Mouse (Mus musculus) CD4-positive, CD25-positive, alpha-beta regulatory T cell, adult 2 months (primary cell): ENCODE data around the gene Eps15l1.

Source experiments
- DNase-seq: peaks from one replicate; pipeline ENCODE4 v3.0.0-alpha.2; 2012; ENCODE audit warnings: low read depth, low spot score

Eps15l1 gene

DNA sequence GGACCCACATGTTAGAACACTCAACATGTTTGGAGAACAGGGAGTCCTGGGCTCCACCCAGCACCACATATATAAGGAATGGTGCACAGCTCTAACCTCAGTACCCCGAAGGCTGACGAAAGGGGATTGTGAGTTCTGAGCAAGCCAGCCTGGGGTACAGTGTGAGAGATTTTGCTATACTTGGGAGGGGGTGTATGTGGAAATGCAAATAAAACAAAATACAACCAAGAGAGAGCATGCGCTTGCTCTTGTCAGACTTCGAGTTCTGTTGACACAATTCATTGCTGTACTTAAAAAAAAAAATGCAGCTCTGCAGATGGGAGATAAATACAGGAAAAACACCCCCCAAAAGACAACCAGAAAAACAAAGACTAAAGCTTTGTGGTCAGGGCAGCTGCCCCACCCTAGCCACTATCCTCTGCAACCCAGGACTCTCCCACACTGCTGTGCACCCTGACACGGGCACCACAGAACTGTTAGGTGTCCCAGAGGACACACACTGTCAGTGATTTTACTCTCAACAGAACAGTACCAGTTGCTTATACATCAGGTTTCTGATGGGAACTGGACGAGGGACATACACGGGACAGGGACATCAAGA lies 69.8 kb downstream of the Eps15l1 start:
- DNase-seq: peak; percentile 49

DNA sequence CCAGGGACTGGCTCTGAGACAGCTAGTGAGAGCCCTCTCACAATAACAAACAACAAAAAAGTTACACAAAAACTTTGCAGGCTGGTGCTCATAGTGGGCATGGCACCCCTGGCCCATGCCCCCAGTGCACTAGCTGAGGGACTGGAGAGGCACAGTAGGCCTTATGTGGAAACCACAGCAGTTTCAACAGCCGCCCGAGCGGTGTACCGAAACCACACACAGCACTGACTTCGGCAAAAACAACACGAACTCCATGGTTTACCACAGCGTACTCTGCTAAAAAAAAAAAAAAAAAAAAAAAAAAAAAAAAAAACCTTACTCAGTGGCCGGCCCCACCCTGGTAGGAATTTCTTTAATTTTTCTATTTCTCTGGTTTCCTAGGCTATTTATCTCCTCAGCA lies 70.5 kb downstream of the Eps15l1 start:
- DNase-seq: peak; percentile 87

DNA sequence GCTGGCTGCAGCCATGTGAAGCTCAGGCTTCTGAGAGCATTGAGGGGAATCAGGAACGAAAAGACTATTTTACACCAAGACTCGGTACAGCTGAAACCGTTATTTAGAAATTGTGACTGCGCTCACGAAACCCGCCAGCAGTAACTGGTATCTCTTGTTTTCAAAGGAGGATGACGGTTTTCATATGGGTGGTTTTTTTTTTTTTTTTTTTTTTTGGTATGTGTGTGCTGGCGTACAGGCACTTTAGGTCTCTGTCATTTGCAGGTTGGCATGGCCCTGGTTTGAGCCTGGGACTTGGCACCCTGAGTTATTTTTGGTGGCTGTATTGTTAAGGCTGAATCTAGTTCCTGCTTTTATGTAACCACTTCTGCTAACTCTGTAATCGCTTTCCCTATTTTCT lies 71.4 kb downstream of the Eps15l1 start:
- peak; percentile 66 for DNase-seq

DNA sequence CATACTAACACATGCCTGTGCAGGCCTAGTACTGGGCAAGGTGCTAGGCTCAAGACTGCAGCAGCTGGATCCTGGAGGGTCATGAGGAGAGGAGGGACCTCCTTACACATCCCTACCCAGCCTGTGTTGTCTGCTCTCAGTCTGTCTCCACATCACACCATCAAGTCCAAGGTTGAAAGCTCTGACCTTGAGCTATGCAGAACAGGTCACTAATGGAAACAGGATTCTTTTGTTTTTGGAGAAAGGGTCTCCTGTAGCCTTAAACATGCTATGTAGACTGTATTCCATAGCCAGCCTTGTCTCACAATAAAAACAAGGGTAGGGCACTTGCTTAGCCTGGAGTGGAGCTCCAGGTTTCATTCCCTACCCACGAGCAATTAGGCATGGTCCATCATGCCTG lies 72.3 kb downstream of the Eps15l1 start:
- no peak for DNase-seq

DNA sequence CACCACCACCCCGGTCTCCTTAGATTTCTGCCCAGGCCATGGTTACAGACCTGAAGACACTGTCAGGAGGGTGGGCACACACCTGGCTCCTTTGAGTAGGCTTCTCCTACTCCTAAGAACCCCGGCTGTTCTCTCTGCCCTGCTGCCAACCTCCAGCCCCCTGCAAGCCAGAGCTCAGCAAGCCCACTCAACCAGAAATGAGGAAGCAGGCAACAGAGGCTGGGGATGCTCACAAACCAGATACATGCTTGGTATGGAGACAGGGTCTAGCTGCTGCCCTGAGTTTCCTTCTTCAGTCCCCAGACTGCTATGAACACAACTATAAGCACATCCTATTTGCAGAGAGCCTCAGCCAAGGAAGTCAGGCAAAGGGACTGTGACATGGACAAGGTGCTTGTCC lies 73.1 kb downstream of the Eps15l1 start:
- no peak for DNase-seq

DNA sequence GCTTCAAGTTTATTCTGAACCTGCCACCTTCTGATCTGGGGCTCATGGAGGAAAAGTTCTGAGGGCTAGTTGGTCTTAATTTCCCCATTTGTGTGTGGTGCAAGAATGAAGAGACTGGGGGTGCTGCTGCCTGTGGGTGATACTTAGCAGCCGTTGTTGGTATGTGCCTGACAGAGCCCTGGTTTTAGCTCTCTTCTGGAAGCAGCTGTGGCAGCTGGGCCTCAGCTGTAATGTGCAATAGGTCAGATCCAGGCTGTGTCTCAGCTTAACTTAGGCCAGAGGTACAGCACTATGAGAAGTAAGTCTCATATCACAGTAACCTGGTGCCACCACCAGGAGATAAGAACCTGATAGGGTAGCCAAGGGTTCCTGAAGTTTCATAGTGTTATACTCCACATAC lies 73.7 kb downstream of the Eps15l1 start:
- no peak for DNase-seq

DNA sequence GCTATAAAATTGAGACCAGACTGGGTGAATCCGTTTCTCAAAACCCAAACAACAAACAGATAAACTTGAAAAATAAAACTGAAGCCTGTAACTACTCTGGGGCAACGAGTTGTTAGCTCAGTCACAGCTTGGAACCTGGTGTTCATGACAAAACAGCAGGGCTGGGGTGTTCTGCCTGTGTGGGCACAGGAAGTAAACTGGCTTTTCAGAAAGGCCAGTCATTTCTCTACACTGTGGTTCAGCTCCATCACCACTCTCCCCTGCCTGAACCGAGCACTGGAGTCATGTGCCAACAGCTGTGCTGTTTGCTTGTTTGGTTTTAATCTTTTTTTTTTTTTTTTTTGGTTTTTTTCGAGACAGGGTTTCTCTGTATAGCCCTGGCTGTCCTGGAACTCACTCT lies 77.5 kb downstream of the Eps15l1 start:
- DNase-seq: peak; percentile 76

DNA sequence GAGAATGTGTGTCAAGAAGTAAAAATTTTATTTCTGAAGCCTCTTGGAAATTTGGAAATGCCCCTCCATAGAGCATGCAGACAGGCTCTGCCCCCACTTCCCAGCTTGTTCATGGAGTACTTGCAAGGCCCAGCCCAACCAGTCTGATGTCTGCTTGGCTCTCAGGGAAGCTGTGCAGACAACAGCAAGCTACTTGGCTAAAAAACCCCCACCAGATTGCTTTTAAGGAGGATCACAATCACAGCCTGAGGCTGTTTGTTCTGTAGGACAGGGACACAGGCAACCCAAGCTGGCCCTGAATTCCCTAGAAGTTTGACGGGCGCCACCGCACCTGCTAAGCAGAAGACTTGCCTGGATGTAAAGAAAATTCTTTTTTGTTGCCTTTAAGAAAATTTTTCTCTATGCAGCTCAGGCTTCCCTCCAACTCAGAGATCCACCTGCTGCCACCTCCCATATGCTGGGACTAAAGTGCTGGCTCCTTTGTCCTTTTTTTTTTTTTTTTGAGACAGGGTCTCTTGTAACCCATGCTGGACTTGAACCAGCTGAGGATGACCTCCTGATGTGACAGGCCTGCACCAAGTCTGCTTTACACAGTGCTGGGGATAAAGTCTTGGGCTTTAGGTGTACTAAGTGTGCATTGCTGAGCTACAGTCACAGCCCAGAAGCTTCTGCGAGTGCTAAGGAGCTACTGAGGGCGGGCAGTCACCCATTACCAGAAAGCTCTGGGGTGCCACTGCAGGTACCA lies 78.5 kb downstream of the Eps15l1 start:
- DNase-seq: no peak

DNA sequence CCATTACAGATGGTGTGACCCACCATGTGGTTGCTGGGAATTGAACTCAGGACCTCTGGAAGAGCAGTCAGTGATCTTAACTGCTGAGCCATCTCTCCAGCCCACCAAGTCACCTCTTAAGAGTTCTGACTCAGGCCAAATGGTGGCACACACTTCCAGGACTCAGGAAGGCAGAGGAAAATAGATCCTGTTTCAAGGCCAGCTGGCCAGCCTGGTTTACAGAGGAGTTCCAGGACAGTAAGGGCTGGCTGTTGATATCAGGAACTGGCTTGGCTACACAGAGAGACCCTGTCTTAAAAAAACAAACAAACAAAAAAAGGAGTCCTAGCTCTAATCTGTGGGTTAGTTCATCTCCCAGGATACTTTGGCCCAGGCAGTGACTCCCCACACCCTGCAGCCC lies 84.2 kb downstream of the Eps15l1 start:
- DNase-seq: no peak

DNA sequence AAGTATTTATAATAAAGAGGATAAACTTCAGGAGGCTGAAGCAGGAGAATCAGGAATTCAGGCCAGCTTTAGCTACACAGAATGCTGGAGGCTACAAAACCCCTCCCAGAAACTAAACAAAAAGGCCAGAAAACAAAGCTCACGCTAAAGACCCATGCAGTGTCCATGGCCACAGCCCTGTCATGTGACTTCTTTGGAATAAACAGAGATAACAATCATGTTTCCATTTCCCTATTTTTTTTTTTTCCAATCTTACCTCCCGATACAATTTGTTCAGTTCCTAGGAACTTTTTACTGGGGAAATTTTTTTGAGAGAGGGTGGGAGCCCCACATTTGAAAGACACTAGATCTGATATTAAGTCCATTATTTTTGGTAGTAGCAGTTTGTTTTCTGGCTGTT lies 85.0 kb downstream of the Eps15l1 start:
- no peak for DNase-seq

DNA sequence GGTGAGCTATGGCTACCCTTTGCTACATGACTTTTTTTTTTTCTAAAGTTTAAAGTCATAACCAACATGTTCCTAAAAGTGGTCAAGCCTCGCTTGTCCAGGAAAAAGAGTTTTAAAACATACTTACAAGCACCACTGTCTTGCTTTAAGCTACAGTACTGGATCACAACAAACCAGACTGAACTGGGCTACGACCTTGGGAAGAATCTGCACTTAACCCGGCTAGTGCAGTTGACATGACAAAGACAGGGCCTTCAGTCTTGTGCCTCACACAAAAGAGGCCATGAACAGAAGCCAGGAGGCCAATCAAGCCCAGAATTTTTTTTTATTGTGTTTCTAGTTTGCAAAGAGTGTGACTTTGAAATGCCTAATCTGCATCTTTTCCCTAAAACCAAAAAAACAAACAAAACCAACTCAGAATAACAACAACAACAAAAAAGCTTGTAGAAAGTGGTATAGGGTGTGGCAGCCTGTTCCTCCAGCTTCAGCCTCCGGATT lies 87.1 kb downstream of the Eps15l1 start:
- DNase-seq: no peak

DNA sequence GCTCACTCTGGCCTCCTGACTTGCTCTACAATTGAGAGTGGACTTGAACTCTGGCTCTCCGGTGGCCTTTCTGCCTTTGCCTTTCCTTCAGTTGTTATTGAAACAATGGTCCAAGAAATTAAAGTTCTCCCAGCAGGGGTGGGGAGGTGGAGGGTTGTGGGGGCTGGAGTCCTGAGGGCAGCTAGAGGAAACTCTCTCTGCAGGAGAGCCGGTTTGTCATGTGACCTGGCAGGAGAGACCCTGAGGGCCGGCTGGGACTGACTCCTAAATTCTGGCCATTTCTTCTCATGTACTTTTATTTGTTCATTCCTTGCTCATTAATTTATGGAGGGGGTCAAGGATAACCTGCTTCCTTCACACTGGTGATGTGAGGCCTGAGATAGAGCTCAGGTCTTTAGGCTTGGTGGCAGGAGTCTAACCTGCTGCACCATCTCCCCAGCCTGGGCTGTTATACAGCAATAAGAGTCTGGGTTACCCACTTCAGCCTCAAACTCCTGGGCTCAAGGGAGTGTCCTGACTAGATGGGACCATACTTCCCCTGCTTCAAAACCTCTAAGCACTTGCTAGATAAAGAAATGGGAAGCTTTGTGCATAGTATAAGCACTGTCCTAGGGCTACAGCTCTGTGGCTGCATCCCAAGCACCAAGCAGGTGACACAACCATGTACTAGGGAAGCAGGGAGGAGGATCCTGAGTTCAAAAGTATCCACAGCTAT lies 87.7 kb downstream of the Eps15l1 start:
- DNase-seq: no peak

DNA sequence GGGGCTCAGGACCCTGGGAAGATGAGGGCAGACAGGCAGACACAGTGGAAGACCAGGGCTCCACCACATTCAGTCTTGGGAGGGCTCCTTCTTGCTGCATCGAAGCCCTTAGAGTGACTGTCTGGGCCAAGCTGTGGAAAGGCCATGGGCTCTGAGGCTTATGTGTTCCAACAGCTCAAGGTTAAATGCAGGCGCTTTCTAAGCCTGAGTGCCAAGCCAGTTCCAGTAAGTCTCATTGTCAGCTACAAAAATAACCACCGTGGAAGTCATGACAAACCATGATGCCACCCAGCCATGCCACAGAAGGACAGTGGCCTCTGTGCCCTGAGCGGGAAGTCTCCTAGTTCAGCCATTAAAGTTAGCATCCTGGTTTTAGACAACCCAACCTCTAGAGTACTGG lies 89.6 kb downstream of the Eps15l1 start:
- no peak for DNase-seq

DNA sequence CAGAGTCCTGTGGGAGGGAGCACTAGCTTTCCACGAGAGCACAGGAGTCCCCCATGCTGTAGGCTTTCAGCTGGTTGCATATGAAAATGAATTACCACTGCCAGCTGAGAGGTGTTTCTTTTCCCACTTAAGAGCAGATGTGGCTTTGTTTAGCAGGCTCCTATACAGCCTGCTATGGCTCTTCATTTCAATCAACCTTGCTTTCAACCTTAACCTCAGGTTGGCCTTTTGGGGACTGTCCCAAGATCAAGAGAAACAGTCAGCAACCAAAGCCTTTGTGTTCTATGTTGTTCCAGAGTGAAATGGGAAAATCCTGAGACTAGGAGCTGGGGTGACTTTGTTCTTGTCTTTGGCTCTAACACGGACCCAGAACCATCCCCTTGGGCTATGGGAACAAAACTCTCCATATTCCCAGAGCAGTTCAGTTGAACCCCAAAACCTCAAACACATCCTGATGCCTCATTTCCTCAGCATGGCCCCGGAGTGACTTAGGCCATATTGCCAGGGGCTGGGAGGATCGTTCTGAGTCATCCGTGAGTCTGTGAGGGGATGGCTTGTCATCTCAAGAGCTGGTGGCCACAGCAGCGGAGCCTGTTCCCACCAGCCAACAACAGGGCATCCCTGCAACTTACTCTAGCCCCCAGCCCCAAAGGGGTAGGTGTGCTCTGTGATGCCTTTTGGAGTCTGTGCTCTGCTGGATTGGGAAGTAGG lies 90.3 kb downstream of the Eps15l1 start:
- DNase-seq: peak; percentile 64

DNA sequence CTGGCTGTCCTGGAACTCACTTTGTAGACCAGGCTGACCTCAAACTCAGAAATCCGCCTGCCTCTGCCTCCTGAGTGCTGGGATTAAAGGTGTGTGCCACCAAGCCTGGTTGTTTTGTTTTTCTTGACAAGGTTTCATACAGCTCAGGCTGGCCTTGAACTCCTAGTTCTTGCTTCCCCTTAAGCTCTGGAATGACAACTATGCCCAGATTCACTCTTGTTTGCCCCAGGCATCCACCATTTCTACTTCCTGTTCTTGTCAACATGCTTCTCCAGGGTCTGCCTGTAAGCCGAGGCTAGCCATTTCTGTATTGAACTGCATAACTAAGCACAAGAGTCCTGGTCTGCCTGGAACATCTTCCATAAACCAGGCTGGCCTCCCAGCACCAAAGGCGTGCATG lies 92.1 kb downstream of the Eps15l1 start:
- DNase-seq: no peak

DNA sequence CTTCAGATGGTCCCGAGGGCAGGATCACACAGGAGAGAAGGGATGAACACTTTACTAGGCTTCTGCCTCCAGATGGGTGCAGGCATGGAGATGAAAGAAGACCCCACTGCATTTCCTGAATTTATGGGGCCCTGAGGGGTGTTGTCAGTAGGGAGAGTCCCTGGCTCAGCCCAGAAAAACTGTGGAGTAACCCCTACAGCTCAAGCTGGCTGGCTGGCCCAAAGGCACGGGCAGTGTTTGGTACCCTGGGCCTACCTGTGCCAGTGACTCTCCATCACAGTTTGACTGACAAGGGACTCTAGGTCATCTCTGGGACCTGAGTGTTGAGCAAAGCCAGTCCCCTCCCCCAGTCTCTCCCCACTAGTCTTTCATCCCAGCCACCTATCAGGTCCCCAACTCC lies 96.6 kb downstream of the Eps15l1 start:
- DNase-seq: peak; percentile 26

DNA sequence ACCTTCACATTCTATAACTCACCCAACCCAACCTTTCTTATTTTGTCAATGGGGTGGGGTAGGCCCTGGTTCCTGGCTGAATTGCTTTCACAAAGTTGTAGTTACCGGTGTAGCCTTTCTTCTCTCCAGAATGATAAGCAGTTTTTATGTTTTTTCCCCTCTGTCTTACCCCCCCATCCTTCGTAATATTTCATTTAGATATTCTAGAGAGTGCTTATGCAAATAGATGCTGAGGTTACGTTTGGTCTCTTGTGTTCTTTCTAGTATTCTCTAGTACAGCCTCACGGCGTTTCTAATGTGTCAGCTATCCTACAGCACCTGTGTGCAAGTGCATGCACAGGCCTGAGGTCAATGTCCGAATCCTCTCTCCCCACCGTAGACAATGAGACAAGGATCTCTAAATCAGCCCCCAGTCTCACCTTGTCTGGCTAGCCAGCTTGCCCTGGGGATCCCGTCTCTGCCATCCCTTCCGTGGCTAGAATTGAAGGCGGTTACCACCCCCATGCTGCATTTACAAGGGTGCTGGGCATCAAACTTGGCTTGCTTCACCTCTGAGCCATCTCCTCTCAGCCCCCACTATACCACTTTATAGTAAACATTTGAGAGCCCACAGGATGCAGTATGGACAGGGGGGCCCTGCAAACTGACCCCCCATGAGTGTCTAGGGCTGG lies 97.1 kb downstream of the Eps15l1 start:
- DNase-seq: peak; percentile 47

DNA sequence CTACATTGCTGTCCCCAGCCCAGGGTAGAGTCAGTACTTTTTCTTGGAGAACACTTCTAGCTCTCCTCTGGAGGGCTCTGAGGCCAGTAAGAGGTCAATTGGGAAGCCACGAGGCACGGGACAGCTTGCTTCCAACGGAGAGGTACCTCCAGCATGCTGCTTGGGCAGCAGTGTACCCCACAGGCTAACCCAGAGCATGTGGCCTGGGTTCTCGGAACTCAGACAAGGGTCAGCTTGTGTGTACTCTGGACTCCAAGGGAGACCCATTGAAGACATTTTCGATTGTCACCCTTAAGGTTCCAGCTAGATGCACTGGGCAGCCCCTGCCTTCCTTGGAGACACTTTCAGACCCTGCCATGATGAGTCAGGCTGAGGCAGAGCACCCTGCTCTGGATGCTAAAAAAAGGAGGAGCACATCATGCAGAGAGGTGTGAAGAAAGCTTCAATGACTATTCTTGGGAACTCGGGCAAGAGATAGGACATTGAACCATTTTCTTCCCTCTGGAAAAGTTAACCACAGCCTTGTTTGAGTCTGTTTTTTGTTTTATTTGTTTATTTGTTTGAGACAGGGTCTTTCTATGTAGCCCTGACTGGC lies 98.0 kb downstream of the Eps15l1 start:
- no peak for DNase-seq

DNA sequence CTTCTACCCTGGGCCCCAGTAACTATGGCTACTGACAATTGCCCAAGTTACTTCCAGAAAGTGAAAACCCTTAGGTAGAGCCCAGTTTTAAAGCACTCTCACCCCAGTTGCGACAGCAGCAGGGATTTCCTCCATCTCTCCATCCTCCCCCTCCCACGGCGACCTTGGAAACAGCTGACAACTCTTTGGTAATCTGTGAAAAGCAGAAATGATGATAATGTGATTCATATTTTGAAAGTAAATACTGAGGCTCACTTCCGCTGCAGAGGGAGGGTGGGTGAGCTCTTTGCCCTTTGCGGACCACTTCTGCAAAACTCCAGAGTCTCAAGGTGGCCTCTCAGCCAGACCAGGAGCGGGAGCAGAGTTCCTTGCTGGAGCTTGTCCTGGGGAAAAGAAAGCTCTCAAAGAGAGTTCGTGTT lies 98.8 kb downstream of the Eps15l1 start:
- DNase-seq: no peak

DNA sequence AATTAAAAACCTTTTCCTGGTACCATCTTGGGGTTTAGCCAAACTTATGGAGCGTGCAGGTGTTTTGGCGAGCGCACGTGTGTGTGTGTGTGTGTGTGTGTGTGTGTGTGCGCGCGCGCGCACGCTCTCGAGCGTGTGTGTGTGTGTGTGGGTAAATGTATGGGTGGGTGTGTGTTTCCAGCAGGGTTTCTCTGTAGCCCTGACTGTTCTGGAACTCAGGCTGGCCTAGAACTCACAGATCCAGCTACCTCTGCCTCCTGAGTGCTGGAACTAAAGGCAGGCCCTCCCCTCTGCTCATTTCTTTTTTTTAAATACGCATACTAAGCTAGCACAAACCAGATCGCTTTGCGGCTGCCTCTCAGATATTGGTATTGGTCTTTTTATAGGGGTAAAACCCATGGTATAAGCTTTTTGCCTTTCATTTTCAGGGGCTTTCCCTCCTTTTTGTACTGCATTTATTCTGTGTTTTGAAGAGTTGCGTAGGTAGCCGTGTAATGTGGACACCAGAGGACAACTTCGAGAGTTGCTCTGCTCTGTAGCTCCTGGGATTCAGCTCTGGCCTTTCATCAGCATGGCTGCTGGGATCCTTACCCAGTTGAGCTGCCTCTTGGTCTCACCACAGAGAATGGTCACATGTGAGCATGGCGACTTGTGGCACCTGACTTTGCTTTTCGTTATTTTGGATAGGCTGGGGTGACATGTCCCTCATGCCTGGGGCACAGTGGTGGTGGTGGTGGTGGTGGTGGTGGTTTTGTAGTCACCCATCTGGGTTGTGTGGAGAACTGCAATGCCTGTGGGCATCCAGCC lies 99.4 kb downstream of the Eps15l1 start:
- peak; percentile 75 for DNase-seq
